Mouse (Mus musculus): ENCODE results near the gene Dync1li1. TPM values are rescaled to one million over a fixed set of nuclear protein-coding genes. Genes with fewer than 3 reads are reported as not detected.
"Not testable (repeated sequence)": the region's sequence is repeated elsewhere in the genome, so short reads cannot be mapped to it uniquely, and the experiment has no call there.

The Dync1li1 gene
- polyA plus RNA-seq (2014; fragmentation: Nextera tagmentation; extraction: Ambion mirVana), result 106 and 107 TPM in 2 replicates

- peak within 1 kb of the TSS; percentile 73 for H3K4me2 ChIP-seq (ENCODE audit: low read length)
- DNase-seq, result peak; percentile 99
- H3K4me1 ChIP-seq (ENCODE audit: control insufficient read depth, insufficient read depth, low read length), result peaks cover 15% of the 10 kb centered on the region
- H3K27ac ChIP-seq (replicated peaks; ENCODE audit: low read depth, low read length), result peak within 1 kb of the TSS; percentile 98
- peak; percentile 95 for ATAC-seq (ENCODE audit: low FRiP score, low TSS enrichment)
- no peaks in the 10 kb centered on the region for H3K9me3 ChIP-seq (ENCODE audit: control insufficient read depth, low read length)
- peak within 1 kb of the TSS; percentile 95 for H3K9ac ChIP-seq (replicated peaks; ENCODE audit: low read length)
- H3K36me3 ChIP-seq (ENCODE audit: control insufficient read depth, insufficient read depth, low read length), result peaks cover 12% of the 10 kb centered on the region
- peak within 1 kb of the TSS; percentile 96 for H3K4me3 ChIP-seq (replicated peaks; ENCODE audit: low read depth, low read length)
- H3K27me3 ChIP-seq (ENCODE audit: control insufficient read depth, insufficient read depth, low read length), result no peaks in the 10 kb centered on the region
- WGBS, result 1% methylated on average over 57 of the region's 57 CpGs
Measured at GRCm38 (mm10) chr9:114688252-114688952, at the start of gene Dync1li1. TSS of gene Dync1li1 (plus strand) at chr9:114688790.

- ATAC-seq (ENCODE audit: low FRiP score, low TSS enrichment) (no peak; the same call in 1 of the 2 replicates), DNase-seq (no peak)
- H3K27me3 ChIP-seq (ENCODE audit: control insufficient read depth, insufficient read depth, low read length), result no peaks in the 10 kb centered on the region; the same call in 1 of the 2 replicates
- 14% methylated on average over 18 of the region's 18 CpGs for WGBS
- peaks cover 16% of the 10 kb centered on the region for H3K4me1 ChIP-seq (ENCODE audit: control insufficient read depth, insufficient read depth, low read length)
- peak overlapping the region; percentile 82 for H3K27ac ChIP-seq (replicated peaks; ENCODE audit: low read depth, low read length)
- no peaks in the 10 kb centered on the region for H3K9me3 ChIP-seq (ENCODE audit: control insufficient read depth, low read length)
- H3K4me2 ChIP-seq (ENCODE audit: low read length), result peak overlapping the region; percentile 92
- H3K4me3 ChIP-seq (replicated peaks; ENCODE audit: low read depth, low read length), result peak overlapping the region; percentile 86
- no peaks in the 10 kb centered on the region for H3K36me3 ChIP-seq (ENCODE audit: control insufficient read depth, insufficient read depth, low read length)
- H3K9ac ChIP-seq (replicated peaks; ENCODE audit: low read length), result peak overlapping the region; percentile 72
Measured at GRCm38 (mm10) chr9:114639186-114639748, 49.3 kb upstream of the Dync1li1 start.

GRCm38 (mm10) chr9:114639839-114640646 is 48.5 kb upstream of the Dync1li1 start, which contains the start of gene Cnot10:
TSS of gene Cnot10 (minus strand) at chr9:114640184.
- peak within 1 kb of the TSS; percentile 92 for H3K4me2 ChIP-seq (ENCODE audit: low read length)
- H3K4me1 ChIP-seq (ENCODE audit: control insufficient read depth, insufficient read depth, low read length), result peaks cover 16% of the 10 kb centered on the region
- no peaks in the 10 kb centered on the region for H3K9me3 ChIP-seq (ENCODE audit: control insufficient read depth, low read length)
- H3K4me3 ChIP-seq (replicated peaks; ENCODE audit: low read depth, low read length), result peak within 1 kb of the TSS; percentile 86
- no peaks in the 10 kb centered on the region for H3K36me3 ChIP-seq (ENCODE audit: control insufficient read depth, insufficient read depth, low read length)
- H3K27me3 ChIP-seq (ENCODE audit: control insufficient read depth, insufficient read depth, low read length), result no peaks in the 10 kb centered on the region; the same call in 1 of the 2 replicates
- DNase-seq, result peak; percentile 99
- H3K27ac ChIP-seq (replicated peaks; ENCODE audit: low read depth, low read length), result peak within 1 kb of the TSS; percentile 82
- peak within 1 kb of the TSS; percentile 72 for H3K9ac ChIP-seq (replicated peaks; ENCODE audit: low read length)
- ATAC-seq (ENCODE audit: low FRiP score, low TSS enrichment), result peak; percentile 98
- 3% methylated on average over 51 of the region's 51 CpGs for WGBS

- no peak overlapping the region for H3K9ac ChIP-seq (replicated peaks; ENCODE audit: low read length)
- H3K36me3 ChIP-seq (ENCODE audit: control insufficient read depth, insufficient read depth, low read length), result no peaks in the 10 kb centered on the region
- ATAC-seq (ENCODE audit: low FRiP score, low TSS enrichment) (no peak), DNase-seq (no peak)
- H3K27me3 ChIP-seq (ENCODE audit: control insufficient read depth, insufficient read depth, low read length), result no peaks in the 10 kb centered on the region; the same call in 1 of the 2 replicates
- no peak overlapping the region for H3K4me3 ChIP-seq (replicated peaks; ENCODE audit: low read depth, low read length)
- H3K9me3 ChIP-seq (ENCODE audit: control insufficient read depth, low read length), result no peaks in the 10 kb centered on the region
- H3K4me2 ChIP-seq (ENCODE audit: low read length), result no peak overlapping the region
- 86% methylated on average over 12 of the region's 12 CpGs for WGBS
- no peaks in the 10 kb centered on the region for H3K4me1 ChIP-seq (ENCODE audit: control insufficient read depth, insufficient read depth, low read length)
- no peak overlapping the region for H3K27ac ChIP-seq (replicated peaks; ENCODE audit: low read depth, low read length)
Measured at GRCm38 (mm10) chr9:114646556-114647505, 41.8 kb upstream of the Dync1li1 start.

GRCm38 (mm10) chr9:114647506-114648432 is 40.8 kb upstream of the Dync1li1 start:
- ATAC-seq (ENCODE audit: low FRiP score, low TSS enrichment) (no peak), DNase-seq (no peak)
- no peaks in the 10 kb centered on the region for H3K36me3 ChIP-seq (ENCODE audit: control insufficient read depth, insufficient read depth, low read length)
- H3K4me2 ChIP-seq (ENCODE audit: low read length), result no peak overlapping the region
- H3K27me3 ChIP-seq (ENCODE audit: control insufficient read depth, insufficient read depth, low read length), result no peaks in the 10 kb centered on the region; the same call in 1 of the 2 replicates
- H3K4me3 ChIP-seq (replicated peaks; ENCODE audit: low read depth, low read length), result no peak overlapping the region
- no peaks in the 10 kb centered on the region for H3K9me3 ChIP-seq (ENCODE audit: control insufficient read depth, low read length)
- 83% methylated on average over 28 of the region's 28 CpGs for WGBS
- H3K27ac ChIP-seq (replicated peaks; ENCODE audit: low read depth, low read length), result no peak overlapping the region
- no peaks in the 10 kb centered on the region for H3K4me1 ChIP-seq (ENCODE audit: control insufficient read depth, insufficient read depth, low read length)
- H3K9ac ChIP-seq (replicated peaks; ENCODE audit: low read length), result no peak overlapping the region

- not testable (repeated sequence) for ATAC-seq (ENCODE audit: low FRiP score, low TSS enrichment); H3K9ac ChIP-seq (replicated peaks; ENCODE audit: low read length); H3K9me3 ChIP-seq (ENCODE audit: control insufficient read depth, low read length); H3K4me2 ChIP-seq (ENCODE audit: low read length); H3K4me1 ChIP-seq (ENCODE audit: control insufficient read depth, insufficient read depth, low read length); H3K27me3 ChIP-seq (ENCODE audit: control insufficient read depth, insufficient read depth, low read length); H3K36me3 ChIP-seq (ENCODE audit: control insufficient read depth, insufficient read depth, low read length); H3K4me3 ChIP-seq (replicated peaks; ENCODE audit: low read depth, low read length); H3K27ac ChIP-seq (replicated peaks; ENCODE audit: low read depth, low read length)
- WGBS, result 51% methylated on average over 8 of the region's 9 CpGs
- DNase-seq, result peak; percentile 77
Measured at GRCm38 (mm10) chr9:114648472-114648871, 40.1 kb upstream of the Dync1li1 start.

GRCm38 (mm10) chr9:114649371-114649770 is 39.2 kb upstream of the Dync1li1 start:
- Histone ChIP-seq H3K27ac (replicated peaks; ENCODE audit: low read depth, low read length) (no peak overlapping the region), H3K4me3 (replicated peaks; ENCODE audit: low read depth, low read length) (no peak overlapping the region), H3K27me3 (ENCODE audit: control insufficient read depth, insufficient read depth, low read length) (no peaks in the 10 kb centered on the region), H3K9me3 (ENCODE audit: control insufficient read depth, low read length) (no peaks in the 10 kb centered on the region), H3K36me3 (ENCODE audit: control insufficient read depth, insufficient read depth, low read length) (no peaks in the 10 kb centered on the region), H3K4me2 (ENCODE audit: low read length) (no peak overlapping the region), H3K9ac (replicated peaks; ENCODE audit: low read length) (no peak overlapping the region), H3K4me1 (ENCODE audit: control insufficient read depth, insufficient read depth, low read length) (no peaks in the 10 kb centered on the region)
- 83% methylated on average over 5 of the region's 5 CpGs for WGBS
- no peak for ATAC-seq (ENCODE audit: low FRiP score, low TSS enrichment)
- DNase-seq, result no peak
